Mouse (Mus musculus): ENCODE data around the gene Cenpo. TPM values are rescaled to one million over a fixed set of nuclear protein-coding genes. Genes with fewer than 3 reads are reported as not detected.

The Cenpo gene
- total RNA-seq (2014; rRNA removed) (5.2 and 6.7 TPM in 2 replicates), polyA plus RNA-seq (2015; fragmentation: Nextera tagmentation; extraction: Ambion mirVana) (4.2 and 4.9 TPM in 2 replicates)

DNA sequence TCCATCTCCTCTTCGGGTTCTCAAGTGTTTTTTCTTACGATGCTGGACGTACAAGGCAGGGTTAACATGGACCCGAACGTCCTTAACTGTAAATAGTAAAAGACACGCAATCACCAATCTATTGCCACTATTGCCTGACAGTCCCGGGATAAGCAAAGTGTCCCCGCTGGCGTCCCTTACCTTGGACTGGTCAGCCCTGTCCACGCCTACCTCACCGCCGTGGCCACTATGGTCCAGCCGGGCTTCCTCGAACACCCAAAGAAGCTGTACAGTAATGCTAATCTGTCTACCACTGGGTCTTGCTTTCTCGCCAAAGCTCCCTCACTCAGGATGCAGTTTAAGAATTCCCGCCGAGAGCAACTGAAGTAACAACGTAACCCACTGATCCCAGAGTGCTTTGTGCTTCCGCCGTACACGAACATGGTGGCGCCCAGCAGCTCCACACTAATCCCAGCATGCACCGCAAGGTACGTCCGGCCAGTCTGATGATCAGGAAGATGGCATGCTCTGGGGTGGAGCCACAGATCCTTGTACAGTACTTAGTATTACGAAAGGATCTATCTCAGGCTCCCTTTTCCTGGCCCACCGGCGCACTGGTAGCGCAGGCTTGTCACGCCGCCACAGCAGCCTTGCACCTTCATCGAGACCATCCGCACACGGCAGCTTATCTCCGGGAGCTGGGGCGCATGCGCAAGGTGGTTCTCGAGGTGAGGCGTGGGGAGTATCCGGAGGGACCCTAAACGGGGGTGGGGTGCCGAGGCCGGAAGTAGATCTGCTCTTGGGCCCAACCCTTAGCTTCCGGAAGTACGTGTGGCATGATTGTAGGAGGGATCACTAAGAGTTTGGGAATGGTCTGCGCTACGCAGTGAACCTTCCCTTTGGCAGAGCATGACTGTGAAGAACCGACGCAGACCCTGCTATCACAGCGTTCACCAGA, at the start of gene Cenpo, which contains the start of gene Ptrhd1:
Cenpo (minus strand) TSS at position 723 of the 937 bp plus-strand sequence.
Ptrhd1 (plus strand) TSS at position 456 of the 937 bp plus-strand sequence.
- TF ChIP-seq CTCF (IDR thresholded peaks at IDR 0.05; ENCODE audit: low read depth): peak; percentile 17; the same call in 1 of the 2 replicates
- H3K4me1 ChIP-seq (ENCODE audit: insufficient read depth): peaks cover 3% of the 10 kb centered on the region
- H3K9ac ChIP-seq: peak within 1 kb of the TSS; percentile 71
- under 1% methylated on average over 50 of the region's 50 CpGs for WGBS
- H3K4me2 ChIP-seq (ENCODE audit: low read depth): peak within 1 kb of the TSS; percentile 62
- no peaks in the 10 kb centered on the region for H3K9me3 ChIP-seq (ENCODE audit: low read length)
- peak within 1 kb of the TSS; percentile 58 for H3K4me3 ChIP-seq (ENCODE audit: low read depth, low read length)
- peak within 1 kb of the TSS; percentile 99 for H3K27ac ChIP-seq (ENCODE audit: low read depth, low read length)
- ATAC-seq (peak; percentile 99), DNase-seq (peak; percentile 98)
- no peaks in the 10 kb centered on the region; the same call in 1 of the 2 replicates for H3K36me3 ChIP-seq (ENCODE audit: insufficient read depth)
- no peaks in the 10 kb centered on the region for H3K27me3 ChIP-seq (ENCODE audit: insufficient read depth, low read length)

DNA sequence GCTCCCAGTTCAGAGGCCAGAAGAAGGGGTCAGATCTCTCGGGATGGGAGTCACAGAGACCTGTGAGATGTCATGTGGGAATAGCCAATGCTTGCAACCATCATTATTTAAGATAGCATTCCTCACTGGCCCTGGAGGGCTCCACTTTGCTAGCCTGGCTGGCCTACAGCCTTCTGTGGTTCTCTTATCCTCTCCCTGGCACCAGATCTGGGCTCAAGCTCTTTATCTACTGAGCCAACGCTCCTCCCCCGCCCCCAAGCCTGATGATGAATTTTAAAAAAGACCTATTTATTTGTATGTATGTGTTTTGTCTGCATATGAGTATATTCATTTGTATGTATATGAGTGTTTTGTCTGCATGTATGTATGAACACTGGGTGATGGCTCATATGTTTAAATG, 45.8 kb upstream of the Cenpo start:
- H3K27ac ChIP-seq (ENCODE audit: low read depth, low read length): no peak overlapping the region
- H3K4me1 ChIP-seq (ENCODE audit: insufficient read depth): no peaks in the 10 kb centered on the region
- no peaks in the 10 kb centered on the region for H3K9me3 ChIP-seq (ENCODE audit: low read length)
- ATAC-seq: no peak
- no peak for TF ChIP-seq CTCF (IDR thresholded peaks at IDR 0.05; ENCODE audit: low read depth)
- H3K4me2 ChIP-seq (ENCODE audit: low read depth): no peak overlapping the region
- H3K4me3 ChIP-seq (ENCODE audit: low read depth, low read length): no peak overlapping the region
- no peak for DNase-seq
- H3K9ac ChIP-seq: no peak overlapping the region
- H3K36me3 ChIP-seq (ENCODE audit: insufficient read depth): peaks cover 15% of the 10 kb centered on the region
- H3K27me3 ChIP-seq (ENCODE audit: insufficient read depth, low read length): no peaks in the 10 kb centered on the region
- 92% methylated on average over 3 of the region's 3 CpGs for WGBS

DNA sequence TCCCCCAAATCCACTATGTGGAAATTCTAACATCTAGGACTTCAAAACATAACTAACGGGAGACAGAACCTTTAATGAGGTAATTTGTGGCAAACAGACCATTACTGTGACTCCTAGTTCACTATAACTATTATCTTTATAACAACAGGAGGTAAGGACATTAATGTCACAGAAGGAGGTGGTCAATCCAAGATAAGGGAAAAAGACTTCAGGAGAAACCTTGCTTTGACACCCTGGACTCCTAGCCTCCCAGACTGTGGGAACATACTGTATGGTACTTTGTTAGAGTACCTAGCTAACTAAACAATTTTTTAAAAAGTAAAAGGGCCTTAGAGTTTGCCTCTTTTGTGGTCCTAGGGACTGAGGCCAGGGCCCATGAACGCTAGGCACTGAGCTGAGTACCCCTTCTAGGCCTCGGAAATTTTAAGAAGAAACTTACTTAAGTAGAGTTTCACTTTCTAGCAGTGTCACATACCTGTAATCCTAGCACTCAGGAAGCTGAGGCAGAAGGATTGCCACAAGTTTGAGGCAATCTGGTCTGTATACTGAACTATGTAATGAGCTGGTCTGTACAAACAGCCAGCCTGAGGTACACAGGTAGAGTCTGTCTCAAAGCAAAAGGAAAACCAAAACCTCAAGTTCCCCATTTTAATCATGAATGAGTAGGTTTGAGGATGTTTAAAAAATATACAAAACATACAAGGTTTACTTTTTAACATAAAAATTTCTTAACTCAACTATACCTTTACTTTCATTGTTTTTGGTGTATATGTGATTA, 45.1 kb upstream of the Cenpo start:
- no peaks in the 10 kb centered on the region for H3K9me3 ChIP-seq (ENCODE audit: low read length)
- peaks cover 18% of the 10 kb centered on the region for H3K36me3 ChIP-seq (ENCODE audit: insufficient read depth)
- no peaks in the 10 kb centered on the region for H3K4me1 ChIP-seq (ENCODE audit: insufficient read depth)
- no peak overlapping the region for H3K4me2 ChIP-seq (ENCODE audit: low read depth)
- no peak for TF ChIP-seq CTCF (IDR thresholded peaks at IDR 0.05; ENCODE audit: low read depth)
- DNase-seq (no peak), ATAC-seq (no peak)
- H3K27ac ChIP-seq (ENCODE audit: low read depth, low read length): no peak overlapping the region
- no peak overlapping the region for H3K9ac ChIP-seq
- WGBS: 84% methylated on average over 3 of the region's 3 CpGs
- H3K27me3 ChIP-seq (ENCODE audit: insufficient read depth, low read length): no peaks in the 10 kb centered on the region
- no peak overlapping the region for H3K4me3 ChIP-seq (ENCODE audit: low read depth, low read length)

DNA sequence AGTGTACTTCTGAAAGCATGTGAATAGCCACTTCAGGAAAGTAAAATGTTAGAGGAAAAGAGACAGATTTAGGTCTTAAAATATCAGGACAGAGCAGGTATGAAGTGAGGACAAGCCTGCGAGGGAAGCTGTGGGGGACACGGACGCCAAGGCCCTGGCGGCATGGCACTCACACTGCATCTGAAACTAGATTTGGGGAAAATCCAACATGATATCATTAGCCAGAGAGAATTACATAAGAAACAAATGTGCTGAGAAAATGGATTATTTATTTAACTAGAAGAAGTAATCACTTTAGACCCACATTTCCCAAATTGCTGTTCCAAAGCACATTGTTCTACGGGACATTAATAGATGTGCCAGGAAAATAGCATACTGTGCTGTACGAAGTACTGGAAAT, 37.0 kb upstream of the Cenpo start:
- Histone ChIP-seq H3K4me2 (ENCODE audit: low read depth) (no peak overlapping the region), H3K27me3 (ENCODE audit: insufficient read depth, low read length) (no peaks in the 10 kb centered on the region), H3K4me3 (ENCODE audit: low read depth, low read length) (no peak overlapping the region), H3K9me3 (ENCODE audit: low read length) (no peaks in the 10 kb centered on the region), H3K27ac (ENCODE audit: low read depth, low read length) (no peak overlapping the region), H3K9ac (no peak overlapping the region), H3K36me3 (ENCODE audit: insufficient read depth) (peaks cover 48% of the 10 kb centered on the region), H3K4me1 (ENCODE audit: insufficient read depth) (no peaks in the 10 kb centered on the region)
- no peak for DNase-seq
- 55% methylated on average over 6 of the region's 6 CpGs for WGBS
- ATAC-seq: no peak
- TF ChIP-seq CTCF (IDR thresholded peaks at IDR 0.05; ENCODE audit: low read depth): no peak

DNA sequence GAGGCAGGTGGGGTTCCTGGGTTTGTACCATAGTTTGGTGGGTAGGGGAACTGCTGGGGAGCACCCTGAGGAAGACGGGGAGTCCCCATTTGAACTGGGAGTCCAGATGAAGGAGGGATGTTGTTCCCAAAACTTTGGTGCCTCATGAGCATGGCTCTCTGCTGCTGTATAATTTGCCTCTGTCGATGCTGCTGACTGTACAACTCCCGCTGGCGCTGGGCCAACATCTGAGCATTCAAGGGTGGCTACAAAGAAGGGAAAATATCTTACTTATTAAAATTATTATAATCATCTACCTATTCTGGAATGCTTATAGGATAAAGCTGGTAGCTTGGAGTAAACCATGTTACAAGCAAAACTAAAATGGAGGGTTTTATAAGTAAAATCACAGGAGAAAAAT, 33.7 kb upstream of the Cenpo start:
- Histone ChIP-seq H3K9ac (no peak overlapping the region), H3K27ac (ENCODE audit: low read depth, low read length) (no peak overlapping the region), H3K4me3 (ENCODE audit: low read depth, low read length) (no peak overlapping the region), H3K9me3 (ENCODE audit: low read length) (no peaks in the 10 kb centered on the region), H3K27me3 (ENCODE audit: insufficient read depth, low read length) (no peaks in the 10 kb centered on the region), H3K36me3 (ENCODE audit: insufficient read depth) (peaks cover 41% of the 10 kb centered on the region), H3K4me2 (ENCODE audit: low read depth) (no peak overlapping the region), H3K4me1 (ENCODE audit: insufficient read depth) (no peaks in the 10 kb centered on the region)
- ATAC-seq (no peak), DNase-seq (no peak)
- WGBS: 95% methylated on average over 4 of the region's 4 CpGs
- TF ChIP-seq CTCF (IDR thresholded peaks at IDR 0.05; ENCODE audit: low read depth): no peak

DNA sequence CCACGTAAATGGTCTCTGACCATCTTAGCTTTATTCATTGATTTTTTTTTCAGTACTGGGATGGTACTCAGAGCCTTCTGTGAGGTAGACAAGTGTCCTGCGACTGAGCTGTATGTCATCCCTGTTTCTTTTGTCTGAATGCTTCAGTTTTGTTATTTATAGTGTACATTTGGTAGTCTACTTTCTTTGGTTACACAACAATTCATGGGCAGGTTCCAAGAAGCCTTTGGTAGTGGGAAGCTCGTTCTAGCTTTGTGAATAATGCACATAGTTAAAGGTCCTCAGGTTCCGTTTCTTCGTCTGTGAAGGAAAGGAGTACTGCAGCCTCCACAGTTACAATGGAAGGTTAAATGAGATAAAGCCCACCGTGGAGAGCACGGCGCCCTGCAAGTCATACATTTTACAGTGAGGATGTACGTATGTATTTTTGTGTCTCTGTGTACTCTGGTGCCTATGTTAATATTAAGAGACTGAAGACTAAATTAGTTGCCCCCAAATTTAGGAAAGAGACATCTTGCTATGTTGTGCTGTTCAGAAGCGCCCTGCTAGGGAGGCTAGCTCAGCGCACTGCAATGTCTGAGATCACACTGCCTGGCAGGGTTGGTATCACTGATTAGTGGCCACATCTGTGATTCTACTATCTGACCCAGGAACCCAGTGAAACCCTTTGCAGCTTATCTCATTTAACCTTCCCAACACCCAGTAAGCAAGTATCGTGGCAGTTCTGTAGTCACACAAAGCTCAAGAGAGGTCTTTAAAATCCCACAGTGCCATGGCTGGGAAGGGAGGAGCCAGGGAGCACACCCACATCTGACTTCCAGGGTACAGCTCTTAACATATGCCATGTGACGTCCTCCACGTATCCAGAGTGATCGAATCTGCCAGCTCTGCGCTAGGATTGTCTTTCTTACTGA, 18.9 kb upstream of the Cenpo start:
- no peaks in the 10 kb centered on the region for H3K4me1 ChIP-seq (ENCODE audit: insufficient read depth)
- ATAC-seq (no peak), DNase-seq (no peak)
- H3K36me3 ChIP-seq (ENCODE audit: insufficient read depth): peaks cover 46% of the 10 kb centered on the region
- WGBS: 95% methylated on average over 16 of the region's 16 CpGs
- H3K9me3 ChIP-seq (ENCODE audit: low read length): no peaks in the 10 kb centered on the region
- H3K4me3 ChIP-seq (ENCODE audit: low read depth, low read length): no peak overlapping the region
- H3K27ac ChIP-seq (ENCODE audit: low read depth, low read length): no peak overlapping the region
- H3K9ac ChIP-seq: no peak overlapping the region
- H3K4me2 ChIP-seq (ENCODE audit: low read depth): no peak overlapping the region
- H3K27me3 ChIP-seq (ENCODE audit: insufficient read depth, low read length): no peaks in the 10 kb centered on the region
- TF ChIP-seq CTCF (IDR thresholded peaks at IDR 0.05; ENCODE audit: low read depth): no peak

Data from forebrain, postnatal 0 days (tissue).